Mouse (Mus musculus): Measurements from ENCODE around the gene Pdik1l. TPM values are rescaled to one million over a fixed set of nuclear protein-coding genes. Genes with fewer than 3 reads are reported as not detected.

Gene Pdik1l
- 32.5 and 36.1 TPM in 2 replicates for polyA plus RNA-seq (2015; fragmentation: Nextera tagmentation; extraction: Ambion mirVana)

- peaks cover 16% of the 10 kb centered on the region for H3K4me1 ChIP-seq (ENCODE audit: control insufficient read depth, insufficient read depth, low read depth, low read length)
- H3K4me3 ChIP-seq (ENCODE audit: low read length): peak within 1 kb of the TSS; percentile 95
- H3K9me3 ChIP-seq (ENCODE audit: control insufficient read depth, low read length): no peaks in the 10 kb centered on the region
- peak within 1 kb of the TSS; percentile 99 for H3K9ac ChIP-seq (ENCODE audit: low read depth, low read length)
- peak within 1 kb of the TSS; percentile 99 for H3K27ac ChIP-seq (ENCODE audit: low read depth, low read length)
- ATAC-seq: peak; percentile 78
- H3K4me2 ChIP-seq (ENCODE audit: low read length): peak within 1 kb of the TSS; percentile 84
- H3K36me3 ChIP-seq (ENCODE audit: control insufficient read depth, insufficient read depth, low read length): peaks cover 11% of the 10 kb centered on the region
- 0% methylated on average over 24 of the region's 43 CpGs for WGBS
- no peaks in the 10 kb centered on the region for H3K27me3 ChIP-seq (replicated peaks; ENCODE audit: control insufficient read depth, insufficient read depth, low read length)
Observed at GRCm38 (mm10) chr4:134287575-134288025, at the start of gene Pdik1l. TSS of gene Pdik1l (minus strand) at chr4:134287895.

DNA sequence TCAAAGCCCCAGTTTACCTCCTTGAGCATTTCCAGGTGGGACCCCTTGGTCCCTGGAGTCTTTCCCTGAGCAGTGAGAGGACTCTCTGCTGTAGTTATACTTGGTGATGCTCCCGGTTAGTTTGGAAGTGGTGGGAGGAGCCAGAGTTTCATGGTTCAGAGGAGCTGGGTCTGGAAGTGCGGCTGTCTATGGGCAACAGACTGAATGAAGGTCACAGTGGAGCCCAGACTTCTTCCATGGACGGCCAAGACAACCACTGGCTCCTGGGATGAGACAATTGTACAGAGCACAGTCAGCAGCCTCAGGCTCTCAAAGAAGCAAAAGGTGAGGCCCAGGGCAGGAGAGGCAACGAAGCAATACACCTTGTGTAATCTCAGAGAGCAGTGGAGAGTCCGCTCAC lies 42.6 kb upstream of the Pdik1l start:
- H3K4me1 ChIP-seq (ENCODE audit: control insufficient read depth, insufficient read depth, low read depth, low read length): no peaks in the 10 kb centered on the region
- H3K36me3 ChIP-seq (ENCODE audit: control insufficient read depth, insufficient read depth, low read length): no peaks in the 10 kb centered on the region
- no peaks in the 10 kb centered on the region for H3K9me3 ChIP-seq (ENCODE audit: control insufficient read depth, low read length)
- no peaks in the 10 kb centered on the region for H3K27me3 ChIP-seq (replicated peaks; ENCODE audit: control insufficient read depth, insufficient read depth, low read length)
- no peak for ATAC-seq
- no peak overlapping the region for H3K4me3 ChIP-seq (ENCODE audit: low read length)
- H3K4me2 ChIP-seq (ENCODE audit: low read length): no peak overlapping the region
- H3K9ac ChIP-seq (ENCODE audit: low read depth, low read length): no peak overlapping the region
- WGBS: 67% methylated on average over 5 of the region's 5 CpGs
- H3K27ac ChIP-seq (ENCODE audit: low read depth, low read length): no peak overlapping the region

GRCm38 (mm10) chr4:134328832-134329231 lies 41.1 kb upstream of the Pdik1l start:
- H3K4me2 ChIP-seq (ENCODE audit: low read length): no peak overlapping the region
- H3K9me3 ChIP-seq (ENCODE audit: control insufficient read depth, low read length): no peaks in the 10 kb centered on the region
- 80% methylated on average over 8 of the region's 8 CpGs for WGBS
- no peaks in the 10 kb centered on the region for H3K36me3 ChIP-seq (ENCODE audit: control insufficient read depth, insufficient read depth, low read length)
- no peak overlapping the region for H3K27ac ChIP-seq (ENCODE audit: low read depth, low read length)
- no peak overlapping the region for H3K4me3 ChIP-seq (ENCODE audit: low read length)
- no peaks in the 10 kb centered on the region for H3K4me1 ChIP-seq (ENCODE audit: control insufficient read depth, insufficient read depth, low read depth, low read length)
- ATAC-seq: no peak
- no peak overlapping the region for H3K9ac ChIP-seq (ENCODE audit: low read depth, low read length)
- no peaks in the 10 kb centered on the region for H3K27me3 ChIP-seq (replicated peaks; ENCODE audit: control insufficient read depth, insufficient read depth, low read length)

- no peaks in the 10 kb centered on the region for H3K36me3 ChIP-seq (ENCODE audit: control insufficient read depth, insufficient read depth, low read length)
- H3K27ac ChIP-seq (ENCODE audit: low read depth, low read length): no peak overlapping the region
- H3K4me3 ChIP-seq (ENCODE audit: low read length): no peak overlapping the region
- no peaks in the 10 kb centered on the region for H3K27me3 ChIP-seq (replicated peaks; ENCODE audit: control insufficient read depth, insufficient read depth, low read length)
- no peak for ATAC-seq
- H3K4me1 ChIP-seq (ENCODE audit: control insufficient read depth, insufficient read depth, low read depth, low read length): no peaks in the 10 kb centered on the region
- 60% methylated on average over 8 of the region's 8 CpGs for whole genome bisulfite sequencing
- H3K9me3 ChIP-seq (ENCODE audit: control insufficient read depth, low read length): no peaks in the 10 kb centered on the region
- H3K4me2 ChIP-seq (ENCODE audit: low read length): no peak overlapping the region
- no peak overlapping the region for H3K9ac ChIP-seq (ENCODE audit: low read depth, low read length)
Observed at GRCm38 (mm10) chr4:134328151-134328550, 40.5 kb upstream of the Pdik1l start.

DNA sequence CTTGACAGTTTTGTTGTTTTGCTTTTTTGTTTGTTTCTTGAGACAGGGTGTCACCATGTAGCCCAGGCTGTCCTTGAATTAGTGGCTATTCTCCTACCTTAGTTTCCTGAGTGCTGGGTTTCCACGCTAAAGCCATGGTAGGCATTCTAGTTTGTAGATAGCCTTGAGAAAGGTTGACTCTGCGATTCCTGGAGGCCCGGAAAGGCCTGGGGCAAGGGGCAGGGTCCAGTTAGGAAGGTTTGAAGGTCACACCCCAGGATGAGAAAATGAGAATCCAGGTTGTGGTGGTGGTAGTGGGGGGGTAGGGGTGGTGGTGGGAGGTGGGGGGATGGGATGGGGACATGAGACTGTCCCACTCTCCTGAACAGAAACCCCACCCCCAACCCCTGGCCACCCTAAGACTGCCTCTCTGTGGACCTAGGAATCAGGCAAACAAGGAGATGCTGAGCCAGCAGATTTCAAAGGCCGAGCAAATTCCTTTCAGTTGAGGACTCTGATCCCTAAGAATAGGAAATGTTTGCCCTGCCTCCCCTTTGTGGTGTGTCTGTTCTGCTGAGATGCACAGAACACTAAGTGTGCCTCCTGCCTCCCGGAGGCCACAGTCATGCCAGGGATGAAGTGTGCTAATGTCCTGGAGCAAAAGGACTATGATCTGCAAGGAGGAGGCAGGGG lies 39.3 kb upstream of the Pdik1l start:
- 64% methylated on average over 5 of the region's 5 CpGs for WGBS
- no peak overlapping the region for H3K9ac ChIP-seq (ENCODE audit: low read depth, low read length)
- ATAC-seq: no peak
- H3K4me2 ChIP-seq (ENCODE audit: low read length): no peak overlapping the region
- H3K27ac ChIP-seq (ENCODE audit: low read depth, low read length): no peak overlapping the region
- H3K4me3 ChIP-seq (ENCODE audit: low read length): no peak overlapping the region
- H3K36me3 ChIP-seq (ENCODE audit: control insufficient read depth, insufficient read depth, low read length): no peaks in the 10 kb centered on the region
- H3K9me3 ChIP-seq (ENCODE audit: control insufficient read depth, low read length): no peaks in the 10 kb centered on the region
- no peaks in the 10 kb centered on the region for H3K27me3 ChIP-seq (replicated peaks; ENCODE audit: control insufficient read depth, insufficient read depth, low read length)
- no peaks in the 10 kb centered on the region for H3K4me1 ChIP-seq (ENCODE audit: control insufficient read depth, insufficient read depth, low read depth, low read length)

DNA sequence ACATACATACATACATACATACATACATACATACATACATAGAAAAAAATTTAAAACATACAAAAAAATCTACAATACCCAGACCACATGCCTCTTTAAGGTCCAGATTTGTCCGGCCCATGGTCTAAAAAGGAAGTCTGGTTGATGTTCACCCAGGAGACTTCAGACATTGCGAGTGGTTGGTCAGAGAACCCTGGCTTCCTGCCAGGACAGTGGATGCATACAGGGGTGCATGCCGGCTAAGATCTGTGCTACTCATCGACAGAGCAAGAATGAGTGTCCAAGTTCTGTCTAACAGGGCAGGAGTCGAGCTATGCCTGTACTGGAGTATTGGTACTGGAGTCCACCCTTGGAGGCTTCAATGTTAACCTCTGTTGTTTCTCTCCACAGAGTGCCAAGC lies 37.0 kb upstream of the Pdik1l start:
- H3K4me3 ChIP-seq (ENCODE audit: low read length): no peak overlapping the region
- no peak overlapping the region for H3K27ac ChIP-seq (ENCODE audit: low read depth, low read length)
- no peak overlapping the region for H3K9ac ChIP-seq (ENCODE audit: low read depth, low read length)
- H3K4me2 ChIP-seq (ENCODE audit: low read length): no peak overlapping the region
- H3K4me1 ChIP-seq (ENCODE audit: control insufficient read depth, insufficient read depth, low read depth, low read length): no peaks in the 10 kb centered on the region
- H3K9me3 ChIP-seq (ENCODE audit: control insufficient read depth, low read length): no peaks in the 10 kb centered on the region
- no peaks in the 10 kb centered on the region for H3K27me3 ChIP-seq (replicated peaks; ENCODE audit: control insufficient read depth, insufficient read depth, low read length)
- H3K36me3 ChIP-seq (ENCODE audit: control insufficient read depth, insufficient read depth, low read length): no peaks in the 10 kb centered on the region
- WGBS: 62% methylated on average over 5 of the region's 5 CpGs
- ATAC-seq: no peak

- ATAC-seq: no peak
- WGBS: 70% methylated on average over 3 of the region's 3 CpGs
- Histone ChIP-seq H3K27me3 (replicated peaks; ENCODE audit: control insufficient read depth, insufficient read depth, low read length) (no peaks in the 10 kb centered on the region), H3K9ac (ENCODE audit: low read depth, low read length) (no peak overlapping the region), H3K4me1 (ENCODE audit: control insufficient read depth, insufficient read depth, low read depth, low read length) (no peaks in the 10 kb centered on the region), H3K9me3 (ENCODE audit: control insufficient read depth, low read length) (no peaks in the 10 kb centered on the region), H3K27ac (ENCODE audit: low read depth, low read length) (no peak overlapping the region), H3K36me3 (ENCODE audit: control insufficient read depth, insufficient read depth, low read length) (no peaks in the 10 kb centered on the region), H3K4me3 (ENCODE audit: low read length) (no peak overlapping the region), H3K4me2 (ENCODE audit: low read length) (no peak overlapping the region)
Observed at GRCm38 (mm10) chr4:134321524-134321923, 33.8 kb upstream of the Pdik1l start.

DNA sequence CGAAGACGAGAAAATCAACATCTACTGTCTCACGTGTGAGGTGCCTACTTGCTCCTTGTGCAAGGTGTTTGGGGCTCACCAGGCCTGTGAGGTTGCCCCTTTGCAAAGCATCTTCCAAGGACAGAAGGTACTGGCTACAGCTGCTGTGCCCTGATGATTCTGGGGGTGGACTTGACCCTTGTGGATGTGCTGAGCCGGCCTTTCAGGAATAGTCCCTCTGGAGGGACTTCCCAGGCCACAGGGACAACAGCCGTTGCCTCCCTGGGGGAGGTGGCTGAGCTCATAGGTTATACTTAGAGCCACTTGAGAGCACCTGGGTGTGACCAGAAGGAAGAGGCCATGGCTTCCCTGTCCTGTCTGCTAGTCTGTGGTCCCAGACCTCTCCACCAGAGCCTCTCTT lies 32.0 kb upstream of the Pdik1l start:
- no peaks in the 10 kb centered on the region for H3K27me3 ChIP-seq (replicated peaks; ENCODE audit: control insufficient read depth, insufficient read depth, low read length)
- no peak for ATAC-seq
- H3K4me3 ChIP-seq (ENCODE audit: low read length): no peak overlapping the region
- WGBS: 66% methylated on average over 5 of the region's 5 CpGs
- no peak overlapping the region for H3K9ac ChIP-seq (ENCODE audit: low read depth, low read length)
- no peaks in the 10 kb centered on the region for H3K36me3 ChIP-seq (ENCODE audit: control insufficient read depth, insufficient read depth, low read length)
- no peak overlapping the region for H3K27ac ChIP-seq (ENCODE audit: low read depth, low read length)
- H3K9me3 ChIP-seq (ENCODE audit: control insufficient read depth, low read length): no peaks in the 10 kb centered on the region
- no peaks in the 10 kb centered on the region for H3K4me1 ChIP-seq (ENCODE audit: control insufficient read depth, insufficient read depth, low read depth, low read length)
- H3K4me2 ChIP-seq (ENCODE audit: low read length): no peak overlapping the region

GRCm38 (mm10) chr4:134319074-134319473 lies 31.4 kb upstream of the Pdik1l start:
- 89% methylated on average over 5 of the region's 5 CpGs for WGBS
- Histone ChIP-seq H3K36me3 (ENCODE audit: control insufficient read depth, insufficient read depth, low read length) (no peaks in the 10 kb centered on the region), H3K4me1 (ENCODE audit: control insufficient read depth, insufficient read depth, low read depth, low read length) (no peaks in the 10 kb centered on the region), H3K4me2 (ENCODE audit: low read length) (no peak overlapping the region), H3K9ac (ENCODE audit: low read depth, low read length) (no peak overlapping the region), H3K27me3 (replicated peaks; ENCODE audit: control insufficient read depth, insufficient read depth, low read length) (no peaks in the 10 kb centered on the region), H3K9me3 (ENCODE audit: control insufficient read depth, low read length) (no peaks in the 10 kb centered on the region), H3K4me3 (ENCODE audit: low read length) (no peak overlapping the region), H3K27ac (ENCODE audit: low read depth, low read length) (no peak overlapping the region)
- no peak for ATAC-seq
